10 mouse cellular contexts compared by ENCODE assay signal in genomic region chr13:116302861-116303260, GRCm38 (mm10). TPM values are rescaled to one million over a fixed set of nuclear protein-coding genes. Genes with fewer than 3 reads are reported as not detected.
DNase-seq lines count a peak whose midpoint lies in the region; ATAC-seq lines count a peak whose summit lies in the region.
"Had no signal": no experiment of that assay in that cellular context is flagged by ENCODE, and none has a peak within 500 bp of the region (broad histone marks: within the 10 kb centered on the region; RNA-seq: fewer than 3 reads in every experiment).

No protein-coding gene starts in this region.

- peaks cover 66% of the 10 kb centered on the region for H3K27me3 ChIP-seq in forebrain, embryonic 16.5 days (replicated peaks; ENCODE audit: control insufficient read depth, insufficient read depth, low read length)

- 0 out of 2 replicates have a peak, but pooled peaks cover 5% of the 10 kb centered on the region for H3K4me1 ChIP-seq in forebrain, embryonic 16.5 days (replicated peaks; ENCODE audit: control insufficient read depth, insufficient read depth, low read length)

- H3K9me3 ChIP-seq in forebrain, embryonic 16.5 days (ENCODE audit: control insufficient read depth, low read length) = no peaks in the 10 kb centered on the region
- H3K9me3 ChIP-seq: lung, embryonic 15.5 days had no signal

- peak; percentile 5 for DNase-seq in thymus, postnatal 4 days
- no peak for DNase-seq in thymus, postnatal 14 days
- peak; percentile 53 for DNase-seq in neural tube, embryonic 10.5 days (ENCODE audit: extremely low spot score, low spot score)
- no peak for DNase-seq in urinary bladder, postnatal 10 days (ENCODE audit: low spot score)
- DNase-seq in left cerebral cortex, adult 9 months (ENCODE audit: low spot score in 2 of 2) = no peak
- no peak for DNase-seq in adrenal gland, postnatal 36 days
- DNase-seq: cerebellum, postnatal 36 days; kidney, postnatal 10 days had no signal

- H3K4me3 ChIP-seq in forebrain, embryonic 16.5 days (replicated peaks; ENCODE audit: low read length) = peak overlapping the region; percentile 10
- H3K4me3 ChIP-seq: lung, embryonic 15.5 days had no signal

- no peaks in the 10 kb centered on the region for H3K36me3 ChIP-seq in forebrain, embryonic 16.5 days (ENCODE audit: control insufficient read depth, insufficient read depth)
- H3K36me3 ChIP-seq: lung, embryonic 15.5 days had no signal

- no peak overlapping the region for H3K27ac ChIP-seq in forebrain, embryonic 16.5 days (ENCODE audit: low read length)
- H3K27ac ChIP-seq: lung, embryonic 15.5 days had no signal

- H3K4me2 ChIP-seq in forebrain, embryonic 16.5 days (ENCODE audit: low read length) = peak overlapping the region; percentile 30
- H3K4me2 ChIP-seq: lung, embryonic 15.5 days had no signal

- 0 out of 2 replicates have a peak overlapping the region, but pooled peaks have one; percentile 5 for H3K9ac ChIP-seq in forebrain, embryonic 16.5 days (replicated peaks; ENCODE audit: low read depth, low read length)
- H3K9ac ChIP-seq: lung, embryonic 15.5 days had no signal

- no peak for ATAC-seq in forebrain, embryonic 16.5 days

- WGBS in forebrain, embryonic 16.5 days = 5% methylated on average over 15 of the region's 15 CpGs

RNA-seq across cellular contexts. Expression of gene Isl1, which starts 6.6 kb away (rescaled TPM):
- polyA plus RNA-seq in forebrain, embryonic 16.5 days (2015; fragmentation: Nextera tagmentation; extraction: Ambion mirVana) = 49.7 and 61.5 TPM in 2 replicates
- 1 to 10 TPM; 3.0 to 3.1 TPM for total RNA-seq in adrenal gland, postnatal 36 days (2021)

Comparison
In these comparisons a context has a peak if more than half of its experiments do, and no peak if none do; other contexts are left out.
1. DNase-seq: peak in thymus, postnatal 4 days (single experiment) and neural tube, embryonic 10.5 days (single experiment); none in thymus, postnatal 14 days (single experiment), urinary bladder, postnatal 10 days (single experiment), left cerebral cortex, adult 9 months (0 of 2) and adrenal gland, postnatal 36 days (0 of 2).